Mouse (Mus musculus): ENCODE data around the gene Acrbp.

Gene Acrbp

GRCm38 (mm10) chr6:125049678-125050077, at the start of gene Acrbp:
TSS of gene Acrbp (plus strand) at chr6:125049689.
- POLR2A ChIA-PET = interaction anchor here in 3 of 4 experiments (0.5 to 4.3 kb wide), 43 partner anchors 8 to 365 kb away, joined by 3 to 24 read pairs (median 4); partner anchors contain the start of genes Zfp384 (in 3 of the 3), Cdca3 (in 2 of the 3), Usp5 (in 2 of the 3) and Emg1 (in 1 of the 3)
- CTCF ChIA-PET = interaction anchor here (0.6 to 2.7 kb wide), 16 partner anchors 9 to 220 kb away, joined by 3 to 8 read pairs (median 4); partner anchors contain the start of genes Mlf2 (in 2 of the 4), Cdca3 (in 1 of the 4) and Usp5 (in 1 of the 4)

GRCm38 (mm10) chr6:125003706-125004105, 45.8 kb upstream of the Acrbp start:
- ChIA-PET POLR2A (interaction anchor here in 3 of 4 experiments (0.7 to 13.8 kb wide), 12 partner anchors 8 to 262 kb away, joined by 3 to 182 read pairs (median 4); partner anchors contain the start of genes Mlf2 (in 2 of the 3), Cops7a (in 1 of the 3), Grcc10 (in 1 of the 3) and Pianp (in 1 of the 3)), CTCF (interaction anchor here in 1 of 4 experiments (1.2 kb wide), 1 partner anchor 10 kb away, joined by 3 read pairs; no protein-coding TSS in a partner anchor)

- ChIA-PET POLR2A (interaction anchor here in 2 of 4 experiments (0.7 to 13.8 kb wide), 7 partner anchors 8 to 264 kb away, joined by 3 to 182 read pairs (median 6); partner anchors contain the start of genes Mlf2 (in 2 of the 2), Pianp (in 2 of the 2) and Grcc10 (in 1 of the 2)), CTCF (interaction anchor here in 3 of 4 experiments (0.5 to 1.7 kb wide), 6 partner anchors 23 to 158 kb away, joined by 3 to 5 read pairs (median 3); no protein-coding TSS in a partner anchor)
These were observed 44.4 kb upstream of the Acrbp start for GRCm38 (mm10) chr6:125005086-125005485.

GRCm38 (mm10) chr6:125008060-125008459, 41.4 kb upstream of the Acrbp start:
- ChIA-PET CTCF (interaction anchor here (0.5 to 2.7 kb wide), 17 partner anchors 9 to 146 kb away, joined by 3 to 15 read pairs (median 5); partner anchors contain the start of genes Mlf2 (in 2 of the 4) and Pianp (in 1 of the 4)), POLR2A (interaction anchor here (0.6 to 13.8 kb wide), 115 partner anchors 8 to 532 kb away, joined by 3 to 182 read pairs (median 5); partner anchors contain the start of genes Mlf2 (in 4 of the 4), Pianp (in 4 of the 4), Acrbp (in 3 of the 4) and Emg1 (in 3 of the 4))

GRCm38 (mm10) chr6:125008586-125009128, 40.8 kb upstream of the Acrbp start:
- ChIA-PET POLR2A (interaction anchor here (0.6 to 13.8 kb wide), 130 partner anchors 8 to 1312 kb away, joined by 3 to 182 read pairs (median 4); partner anchors contain the start of genes Mlf2 (in 4 of the 4), Pianp (in 4 of the 4), Acrbp (in 3 of the 4) and Emg1 (in 3 of the 4)), CTCF (interaction anchor here (0.5 to 2.7 kb wide), 22 partner anchors 10 to 200 kb away, joined by 3 to 15 read pairs (median 4); partner anchors contain the start of genes Mlf2 (in 2 of the 4) and Pianp (in 1 of the 4))

GRCm38 (mm10) chr6:125009129-125009180, 40.5 kb upstream of the Acrbp start, which contains the start of gene Zfp384:
TSS of gene Zfp384 (plus strand) at chr6:125009145.
- POLR2A ChIA-PET = interaction anchor here (0.6 to 13.8 kb wide), 113 partner anchors 9 to 1312 kb away, joined by 3 to 182 read pairs (median 5); partner anchors contain the start of genes Pianp (in 4 of the 4), Acrbp (in 3 of the 4), Emg1 (in 3 of the 4) and Mlf2 (in 3 of the 4)
- CTCF ChIA-PET = interaction anchor here (0.6 to 2.7 kb wide), 19 partner anchors 11 to 200 kb away, joined by 3 to 15 read pairs (median 5); partner anchors contain the start of genes Mlf2 (in 2 of the 4) and Pianp (in 1 of the 4)

GRCm38 (mm10) chr6:125009181-125010073, 40.1 kb upstream of the Acrbp start:
- POLR2A ChIA-PET = interaction anchor here (0.5 to 13.8 kb wide), 118 partner anchors 9 to 1312 kb away, joined by 3 to 182 read pairs (median 4); partner anchors contain the start of genes Pianp (in 4 of the 4), Acrbp (in 3 of the 4), Emg1 (in 3 of the 4) and Mlf2 (in 3 of the 4)
- CTCF ChIA-PET = interaction anchor here (0.6 to 2.7 kb wide), 19 partner anchors 11 to 358 kb away, joined by 3 to 15 read pairs (median 5); partner anchors contain the start of genes Mlf2 (in 2 of the 4) and Pianp (in 1 of the 4)

GRCm38 (mm10) chr6:125017682-125018081, 31.8 kb upstream of the Acrbp start:
- ChIA-PET POLR2A (interaction anchor here in 3 of 4 experiments (0.7 to 2.5 kb wide), 6 partner anchors 8 to 33 kb away, joined by 3 to 20 read pairs (median 3); partner anchors contain the start of gene Zfp384 (in 2 of the 3)), CTCF (interaction anchor here in 3 of 4 experiments (0.7 to 1.0 kb wide), 3 partner anchors 13 kb away, joined by 3 to 4 read pairs (median 3); no protein-coding TSS in a partner anchor)

- ChIA-PET POLR2A (interaction anchor here in 2 of 4 experiments (0.6 to 2.0 kb wide), 20 partner anchors 9 to 191 kb away, joined by 3 to 14 read pairs (median 4); partner anchors contain the start of genes Acrbp (in 2 of the 2), Zfp384 (in 2 of the 2), Ing4 (in 1 of the 2) and Mlf2 (in 1 of the 2)), CTCF (interaction anchor here (0.5 to 1.7 kb wide), 76 partner anchors 8 to 1505 kb away, joined by 3 to 15 read pairs (median 3); partner anchors contain the start of genes Lpar5 (in 2 of the 4), Mlf2 (in 2 of the 4), Pianp (in 2 of the 4) and Zfp384 (in 2 of the 4))
These were observed 19.0 kb upstream of the Acrbp start for GRCm38 (mm10) chr6:125030532-125030931.

- CTCF ChIA-PET = interaction anchor here in 2 of 4 experiments (0.8 to 1.7 kb wide), 4 partner anchors 23 to 186 kb away, joined by 3 to 15 read pairs (median 4); partner anchors contain the start of genes Lpar5 (in 1 of the 2) and Zfp384 (in 1 of the 2)
These were observed 17.9 kb upstream of the Acrbp start for GRCm38 (mm10) chr6:125031604-125032003.

GRCm38 (mm10) chr6:125038666-125039065, 10.8 kb upstream of the Acrbp start:
- ChIA-PET POLR2A (interaction anchor here in 2 of 4 experiments (0.5 to 3.6 kb wide), 27 partner anchors 9 to 292 kb away, joined by 3 to 13 read pairs (median 5); partner anchors contain the start of genes Cdca3 (in 2 of the 2), Usp5 (in 2 of the 2), Zfp384 (in 2 of the 2) and Acrbp (in 1 of the 2)), CTCF (interaction anchor here in 2 of 4 experiments (0.8 to 0.9 kb wide), 2 partner anchors 8 to 53 kb away, joined by 3 read pairs; no protein-coding TSS in a partner anchor)

More at GRCm38 (mm10) chr6:125031604-125032003, 17.9 kb upstream of the Acrbp start:
- POLR2A ChIA-PET = interaction anchor here in 2 of 4 experiments (1.3 to 2.0 kb wide), 5 partner anchors 13 to 172 kb away, joined by 3 to 14 read pairs (median 4); partner anchors contain the start of gene Zfp384 (in 1 of the 2)

GRCm38 (mm10) chr6:125039131-125039530, 10.4 kb upstream of the Acrbp start:
- CTCF ChIA-PET = interaction anchor here in 2 of 4 experiments (0.8 to 0.9 kb wide), 2 partner anchors 9 to 53 kb away, joined by 3 read pairs; no protein-coding TSS in a partner anchor
- POLR2A ChIA-PET = interaction anchor here in 3 of 4 experiments (0.5 to 3.6 kb wide), 24 partner anchors 9 to 562 kb away, joined by 3 to 13 read pairs (median 4); partner anchors contain the start of genes Cdca3 (in 2 of the 3), Usp5 (in 2 of the 3), Zfp384 (in 2 of the 3) and Acrbp (in 1 of the 3)

- CTCF ChIA-PET = no interaction called here
- POLR2A ChIA-PET = interaction anchor here in 3 of 4 experiments (0.6 to 3.6 kb wide), 18 partner anchors 10 to 563 kb away, joined by 3 to 13 read pairs (median 5); partner anchors contain the start of genes Zfp384 (in 3 of the 3), Acrbp (in 1 of the 3) and Mlf2 (in 1 of the 3)
These were observed 9.8 kb upstream of the Acrbp start, which contains the start of gene Ing4 for GRCm38 (mm10) chr6:125039533-125040153. TSS of gene Ing4 (plus strand) at chr6:125039760.

- ChIA-PET POLR2A (interaction anchor here in 3 of 4 experiments (0.6 to 3.6 kb wide), 10 partner anchors 9 to 109 kb away, joined by 3 to 11 read pairs (median 4); partner anchors contain the start of genes Zfp384 (in 3 of the 3), Acrbp (in 1 of the 3) and Mlf2 (in 1 of the 3)), CTCF (interaction anchor here in 1 of 4 experiments (0.9 kb wide), 1 partner anchor 10 kb away, joined by 4 read pairs; no protein-coding TSS in a partner anchor)
These were observed 9.3 kb upstream of the Acrbp start for GRCm38 (mm10) chr6:125040221-125040620.

GRCm38 (mm10) chr6:125041047-125041446, 8.4 kb upstream of the Acrbp start:
- POLR2A ChIA-PET = interaction anchor here in 2 of 4 experiments (0.9 to 3.6 kb wide), 11 partner anchors 8 to 137 kb away, joined by 3 to 11 read pairs (median 4); partner anchors contain the start of genes Zfp384 (in 2 of the 2), Acrbp (in 1 of the 2) and Mlf2 (in 1 of the 2)
- CTCF ChIA-PET = interaction anchor here in 3 of 4 experiments (0.6 to 0.9 kb wide), 3 partner anchors 11 to 562 kb away, joined by 4 to 7 read pairs (median 6); no protein-coding TSS in a partner anchor

Data from embryonic stem cell, embryonic (primary cell).